Mouse (Mus musculus) ES-E14 (cell line): ENCODE data around the gene Lhfpl3. TPM values are rescaled to one million over a fixed set of nuclear protein-coding genes. Genes with fewer than 3 reads are reported as not detected.

Experiments used
- DNase-seq: peaks from one replicate; pipeline ENCODE4 v3.0.0-alpha.2; 2013; ENCODE audit warnings: low read depth, low spot score
- H3K27ac ChIP-seq: 2 replicates; pipeline ENCODE4 v1.5.1; 2012; ENCODE audit warnings: low read depth, mild to moderate bottlenecking, low read length, moderate library complexity, mixed read lengths; ENCODE audit not compliant: poor library complexity, insufficient read depth, severe bottlenecking
- H3K36me3 ChIP-seq: 2 replicates; pipeline ENCODE4 v1.6.1; 2012; ENCODE audit warnings: mild to moderate bottlenecking, low read length, moderate library complexity, mixed read lengths; ENCODE audit not compliant: control insufficient read depth, poor library complexity, insufficient read depth, severe bottlenecking
- H3K4me1 ChIP-seq, 2 experiments: fragments of 150-350 bp in 1 of 2; sonication (generic) in 1 of 2; 2 replicates each; pipeline ENCODE4 v1.6.1; 2012; ENCODE audit warnings: low read length in 2 of 2, mild to moderate bottlenecking in 1 of 2, mixed read lengths in 1 of 2; ENCODE audit not compliant: control insufficient read depth in 2 of 2, insufficient read depth in 2 of 2, poor library complexity in 1 of 2
- H3K4me3 ChIP-seq, 2 experiments: fragments of 150-350 bp in 1 of 2; sonication (generic) in 1 of 2; 2 replicates each; pipeline ENCODE4 v1.5.1; 2012; ENCODE audit warnings: low read length in 2 of 2, low read depth in 1 of 2, mild to moderate bottlenecking in 1 of 2, mixed read lengths in 1 of 2; ENCODE audit not compliant: insufficient read depth in 1 of 2, poor library complexity in 1 of 2, severe bottlenecking in 1 of 2
- H3K9ac ChIP-seq: 2 replicates; pipeline ENCODE4 v1.6.1; 2012; ENCODE audit warnings: low read depth, mild to moderate bottlenecking, low read length, mixed read lengths; ENCODE audit not compliant: poor library complexity, insufficient read depth, severe bottlenecking
- H3K9me3 ChIP-seq: fragments of 150-350 bp; sonication (generic); 2 replicates; pipeline ENCODE4 v1.6.1; 2012; ENCODE audit warnings: low read depth, mild to moderate bottlenecking, low read length; ENCODE audit not compliant: control insufficient read depth, insufficient read depth
- CHD2 ChIP-seq: IDR thresholded peaks from 2 replicates; pipeline ENCODE4 v1.6.1; 2014; ENCODE audit warnings: mild to moderate bottlenecking, low read depth, low read length, inconsistent platforms
- HCFC1 ChIP-seq: IDR thresholded peaks from 2 replicates; pipeline ENCODE4 v1.6.1; 2012; ENCODE audit warnings: low read length, inconsistent platforms, borderline replicate concordance; ENCODE audit not compliant: insufficient read depth
- MAFK ChIP-seq: IDR thresholded peaks from 2 replicates; pipeline ENCODE4 v1.6.1; 2014; ENCODE audit warnings: mild to moderate bottlenecking, low read depth, low read length, inconsistent platforms; ENCODE audit not compliant: insufficient read depth
- ZC3H11A ChIP-seq: IDR thresholded peaks from 2 replicates; pipeline ENCODE4 v1.6.1; 2012; ENCODE audit warnings: low read depth, mild to moderate bottlenecking, inconsistent platforms, low read length, borderline replicate concordance
- ZNF384 ChIP-seq: IDR thresholded peaks from 2 replicates; pipeline ENCODE4 v1.6.1; 2012; ENCODE audit warnings: low read depth, low read length, inconsistent platforms
- in situ Hi-C, 2 experiments: fragments of 600-800 bp; cut with MboI; formaldehyde crosslinking; loops; one replicate each; pipeline ENCODE4 v1.15.1; 2025; ENCODE audit warnings: low sequenced_read_pairs in 2 of 2, inconsistent platforms in 1 of 2; ENCODE audit not compliant: unreplicated experiment in 2 of 2
- total RNA-seq: library from RNA; depleted of rRNA; stranded (reverse); fragments of 300-350 nt; gene quantifications from 2 replicates; pipeline ENCODE4 v1.2.3, GENCODE M21; 2012

Gene Lhfpl3
- total RNA-seq, 1 experiment = not detected

- Histone ChIP-seq H3K4me1 (no peaks in the 10 kb centered on the region), H3K36me3 (no peaks in the 10 kb centered on the region), H3K4me3 (no peak overlapping the region), H3K9ac (no peak overlapping the region), H3K9me3 (no peaks in the 10 kb centered on the region), H3K27ac (no peak overlapping the region)
- DNase-seq = no peak
- in situ Hi-C loops = no loop called here
- TF ChIP-seq ZNF384 (no peak), HCFC1 (no peak), CHD2 (no peak), MAFK (no peak), ZC3H11A (no peak)
Observed at GRCm38 (mm10) chr5:22898593-22898992, 152.7 kb downstream of the Lhfpl3 start.

DNA sequence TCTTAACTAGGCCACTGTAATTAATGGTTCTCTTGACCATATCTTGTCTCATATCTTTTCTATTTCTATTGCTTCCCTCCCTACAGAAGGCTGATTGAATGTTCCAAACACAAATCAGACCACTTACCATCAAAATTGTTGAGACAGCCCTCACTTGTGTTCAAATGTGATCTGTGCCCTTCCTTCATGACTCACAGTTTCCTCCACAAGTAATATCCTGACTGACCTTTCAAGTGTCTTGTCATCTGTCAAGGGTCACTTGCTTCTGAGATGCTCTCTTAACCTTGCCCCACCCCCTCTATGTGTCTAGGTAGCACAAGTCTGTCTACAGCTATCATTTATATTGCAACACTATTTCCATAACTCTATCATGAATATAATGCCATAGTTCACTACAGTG is 154.1 kb downstream of the Lhfpl3 start:
- H3K9ac ChIP-seq = no peak overlapping the region
- H3K4me1 ChIP-seq = no peaks in the 10 kb centered on the region
- in situ Hi-C loops = no loop called here
- H3K9me3 ChIP-seq = no peaks in the 10 kb centered on the region
- H3K4me3 ChIP-seq = no peak overlapping the region
- H3K36me3 ChIP-seq = no peaks in the 10 kb centered on the region
- no peak overlapping the region for H3K27ac ChIP-seq
- DNase-seq = no peak
- TF ChIP-seq MAFK (no peak), CHD2 (no peak), ZNF384 (no peak), ZC3H11A (no peak), HCFC1 (no peak)

DNA sequence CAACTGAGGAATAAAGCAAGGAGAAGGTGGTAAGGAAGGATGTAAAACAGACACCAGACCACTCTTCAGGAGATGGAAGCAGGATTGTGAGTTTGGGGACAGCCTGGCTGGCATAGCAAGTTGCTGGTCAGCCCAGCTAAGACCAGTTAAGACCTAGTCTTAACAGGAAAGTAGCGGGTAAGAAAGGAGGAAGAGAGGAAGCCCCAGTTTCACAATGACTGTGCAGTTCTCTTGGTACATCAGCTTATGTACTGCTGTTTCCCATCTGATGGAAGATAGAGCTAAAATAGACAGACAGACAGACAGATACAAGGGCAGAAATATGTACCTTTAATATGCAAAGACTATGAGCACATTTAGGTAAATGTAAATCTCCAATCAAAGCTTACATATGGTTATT is 171.3 kb downstream of the Lhfpl3 start:
- in situ Hi-C loops = no loop called here
- Histone ChIP-seq H3K4me1 (no peaks in the 10 kb centered on the region), H3K27ac (no peak overlapping the region), H3K4me3 (no peak overlapping the region), H3K9me3 (no peaks in the 10 kb centered on the region), H3K9ac (no peak overlapping the region), H3K36me3 (no peaks in the 10 kb centered on the region)
- TF ChIP-seq CHD2 (no peak), HCFC1 (no peak), ZC3H11A (no peak), ZNF384 (no peak), MAFK (no peak)
- DNase-seq = no peak

DNA sequence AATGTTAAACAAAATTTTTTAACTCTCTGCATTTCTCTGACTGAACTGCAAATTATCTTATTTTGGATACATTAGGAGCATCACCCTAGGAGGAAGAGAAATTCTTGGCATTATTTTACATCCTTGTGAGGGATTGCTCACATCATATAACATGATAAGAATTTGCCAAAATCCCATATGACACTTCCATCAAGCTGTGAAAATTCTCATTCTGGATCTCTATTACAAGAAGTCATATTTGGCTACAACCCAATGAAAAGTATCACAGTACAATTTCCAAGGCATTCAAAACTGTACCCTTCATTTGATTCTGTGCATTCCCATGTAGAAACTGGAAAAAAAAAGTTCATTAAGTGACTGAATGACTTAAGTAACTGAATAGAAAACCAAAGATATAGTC is 180.3 kb downstream of the Lhfpl3 start:
- H3K9ac ChIP-seq = no peak overlapping the region
- no peaks in the 10 kb centered on the region for H3K4me1 ChIP-seq
- no peak for DNase-seq
- in situ Hi-C loops = no loop called here
- TF ChIP-seq ZC3H11A = no peak
- no peak for TF ChIP-seq ZNF384
- no peak for TF ChIP-seq HCFC1
- TF ChIP-seq CHD2 = no peak
- TF ChIP-seq MAFK = no peak
- no peaks in the 10 kb centered on the region for H3K36me3 ChIP-seq
- H3K4me3 ChIP-seq = no peak overlapping the region
- H3K27ac ChIP-seq = no peak overlapping the region
- no peaks in the 10 kb centered on the region for H3K9me3 ChIP-seq

DNA sequence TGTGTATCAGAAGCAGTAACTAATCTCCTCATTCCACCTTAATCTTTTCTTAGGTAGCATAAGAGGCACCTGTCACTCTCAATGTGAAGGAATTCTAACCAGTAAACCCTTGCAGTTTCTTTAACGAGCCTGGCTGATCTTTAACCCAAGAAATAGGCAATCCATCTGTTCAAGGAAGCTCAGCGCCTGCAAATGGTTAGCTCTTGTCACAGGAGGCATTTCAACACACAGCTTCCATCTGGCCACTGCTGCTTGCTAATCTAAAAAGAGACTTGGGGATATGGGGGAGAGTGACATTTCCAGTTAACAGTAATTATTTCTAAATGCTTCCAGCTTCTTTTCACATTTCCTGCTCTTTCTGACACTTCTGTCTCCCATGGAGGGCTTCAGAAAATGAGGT is 182.9 kb downstream of the Lhfpl3 start:
- DNase-seq = no peak
- TF ChIP-seq ZC3H11A = no peak
- no peak for TF ChIP-seq CHD2
- no peak for TF ChIP-seq MAFK
- no peak for TF ChIP-seq ZNF384
- TF ChIP-seq HCFC1 = no peak
- no peak overlapping the region for H3K9ac ChIP-seq

More for the DNA sequence above, 182.9 kb downstream of the Lhfpl3 start:
- no peaks in the 10 kb centered on the region for H3K9me3 ChIP-seq
- H3K27ac ChIP-seq = no peak overlapping the region
- in situ Hi-C loops = no loop called here
- no peaks in the 10 kb centered on the region for H3K36me3 ChIP-seq
- no peak overlapping the region for H3K4me3 ChIP-seq
- H3K4me1 ChIP-seq = no peaks in the 10 kb centered on the region
